Mouse (Mus musculus) subcutaneous adipose tissue, adult 2 months (tissue): ENCODE data around the gene Gm826. TPM values are rescaled to one million over a fixed set of nuclear protein-coding genes. Genes with fewer than 3 reads are reported as not detected.

Source experiments
- polyA plus RNA-seq: library from polyadenylated mRNA; depleted of rRNA; stranded (reverse); fragments of >200 nt; gene quantifications from 2 replicates; pipeline ENCODE4 v1.2.3, GENCODE M21; 2012; ENCODE audit warnings: low replicate concordance; rRNA removed

The Gm826 gene
- 0.23 TPM in 1 of 2 replicates, not detected in the other for polyA plus RNA-seq

GRCm38 (mm10) chr2:160334111-160334661, at the start of gene Gm826:
TSS of gene Gm826 (minus strand) at chr2:160334162.

GRCm38 (mm10) chr2:160366980-160367338, 33.0 kb upstream of the Gm826 start, which contains the start of gene Mafb:
TSS of gene Mafb (minus strand) at chr2:160367065.

Other genes starting within 250 kb of the Gm826 start
- 8.1 and 8.7 TPM in 2 replicates for gene Mafb, start 32.9 kb upstream of the Gm826 start, polyA plus RNA-seq